Mouse (Mus musculus): ENCODE measurements around the gene Zbtb9.

Gene Zbtb9

DNA sequence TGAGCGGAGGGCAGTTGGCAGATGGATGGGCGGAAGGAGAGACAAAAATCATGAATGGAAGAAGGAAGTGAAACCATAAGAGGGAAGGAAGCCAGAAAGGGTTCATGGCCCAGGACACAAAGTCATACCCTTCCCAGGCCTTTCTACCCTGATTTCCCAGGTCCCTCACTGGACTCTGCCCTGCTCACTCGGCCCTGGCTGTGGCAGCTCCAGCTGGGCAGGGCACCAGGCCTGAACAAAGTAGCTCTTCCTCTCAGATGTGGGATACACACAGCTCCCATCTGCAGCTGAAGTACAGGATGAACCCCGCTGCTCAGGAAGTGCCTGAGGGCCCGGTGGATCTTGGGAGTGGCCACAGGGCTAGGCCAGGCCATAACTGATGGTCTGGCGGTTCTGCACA is 69.9 kb downstream of the Zbtb9 start:
- no peak for DNase-seq

DNA sequence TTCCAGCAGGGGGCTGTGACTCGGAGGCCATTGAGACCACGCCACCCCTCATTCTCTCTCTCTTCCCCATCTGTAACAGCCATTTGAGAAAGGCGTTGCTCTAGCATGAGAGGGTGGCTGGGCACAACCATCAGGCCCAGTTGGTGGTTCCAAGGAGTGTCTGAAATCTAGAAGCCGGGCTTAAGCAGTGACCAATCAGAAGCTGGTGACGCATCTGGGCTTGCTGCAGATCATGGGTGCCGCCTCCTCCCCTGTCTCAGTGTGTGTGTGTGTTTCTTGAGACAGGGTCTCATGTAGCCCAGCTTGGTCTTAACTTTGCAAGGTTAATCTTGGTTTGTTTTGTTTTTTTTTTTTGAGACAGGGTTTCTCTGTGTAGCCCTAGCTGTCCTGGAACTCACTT is 72.2 kb downstream of the Zbtb9 start:
- DNase-seq, result no peak

DNA sequence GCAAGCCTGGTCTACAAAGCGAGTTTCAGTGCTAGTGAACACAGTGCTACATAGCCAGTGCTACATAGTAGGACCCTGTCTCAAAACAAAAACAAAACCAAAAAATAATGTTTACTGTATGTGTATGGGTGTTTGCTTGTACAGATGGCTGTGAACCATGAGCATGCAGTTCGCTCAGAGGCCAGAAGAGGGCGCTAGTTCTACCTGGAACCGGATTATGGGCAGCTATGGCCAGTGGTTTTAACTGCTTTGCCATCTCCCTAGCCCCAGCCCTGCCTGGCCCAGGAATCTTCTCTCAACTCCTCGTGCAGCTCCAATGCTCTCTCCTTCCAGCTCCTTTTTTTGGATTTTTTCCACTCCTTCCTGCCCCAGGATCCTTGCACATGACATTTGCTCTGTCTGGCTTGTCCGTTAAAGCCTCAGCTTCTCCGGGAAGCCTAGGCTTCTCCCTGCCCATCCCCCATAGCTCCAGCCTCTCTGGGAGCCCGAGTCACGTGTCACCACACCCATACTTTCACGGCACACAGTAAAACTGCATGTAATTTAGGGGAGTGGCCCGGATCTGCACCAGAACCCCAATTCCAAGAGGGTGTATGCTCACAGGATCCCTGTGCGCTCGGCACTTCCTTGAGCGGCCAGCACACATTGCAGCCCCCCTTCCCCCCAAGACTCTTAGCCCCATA is 74.9 kb downstream of the Zbtb9 start:
- DNase-seq, result no peak

DNA sequence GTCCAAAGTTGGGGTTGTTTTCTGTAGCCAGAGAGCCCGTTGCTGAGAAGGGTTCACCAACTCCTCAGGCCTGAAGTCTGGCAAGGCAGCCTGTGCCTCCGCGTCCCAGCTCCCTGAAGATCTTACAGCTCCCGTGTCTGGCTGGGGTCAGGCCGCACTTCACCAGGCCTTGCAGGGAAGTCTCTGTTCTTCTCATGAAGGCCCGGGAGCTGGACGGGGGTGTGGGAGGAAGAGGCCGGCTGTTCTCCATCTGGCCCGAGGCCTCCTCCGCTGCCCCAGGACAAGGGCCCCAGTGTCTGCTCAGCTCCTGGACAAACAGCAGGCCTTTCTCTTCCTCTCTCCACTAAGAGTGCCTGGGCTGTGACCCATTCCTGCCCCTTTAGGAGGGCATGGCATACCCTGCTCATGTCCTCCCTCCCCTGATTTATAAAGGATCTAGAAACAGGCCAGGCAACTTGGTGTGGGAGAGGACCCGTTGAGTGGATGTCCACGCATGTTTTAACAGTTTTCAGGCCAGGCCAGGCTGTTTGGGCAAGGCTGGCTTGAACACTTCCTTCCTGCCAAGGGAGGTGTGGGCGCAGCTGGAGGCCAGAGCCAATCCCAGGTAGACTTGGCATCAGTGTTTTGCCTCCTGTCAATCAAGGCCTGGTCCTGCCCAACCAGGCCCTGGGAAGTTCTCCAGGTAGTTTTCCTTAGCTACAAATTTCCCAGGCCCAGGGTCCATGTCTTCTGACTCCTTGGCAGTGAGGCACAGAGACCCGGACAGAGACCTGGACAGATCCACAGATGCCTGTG is 75.7 kb downstream of the Zbtb9 start:
- DNase-seq, result peak; percentile 47

DNA sequence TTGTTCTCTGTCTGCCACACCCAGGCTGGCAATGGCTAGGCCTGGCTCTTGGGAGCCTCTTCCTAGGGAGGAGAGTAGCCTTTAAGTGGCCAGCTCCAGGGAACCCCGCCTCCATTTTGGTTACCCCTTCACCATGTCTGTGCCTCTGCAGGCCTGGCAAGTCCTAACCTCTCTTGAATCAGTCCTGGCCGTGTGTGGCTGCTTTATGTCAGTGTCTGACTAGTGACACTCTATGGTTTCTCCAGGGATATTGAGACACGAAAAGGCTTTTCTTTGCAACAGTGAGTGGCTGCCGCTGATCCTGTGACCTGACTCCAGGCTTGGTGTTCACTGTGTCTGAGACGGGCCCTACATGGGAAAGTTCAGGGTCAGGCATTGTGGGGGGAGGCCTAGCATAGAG is 77.9 kb downstream of the Zbtb9 start:
- no peak for DNase-seq

DNA sequence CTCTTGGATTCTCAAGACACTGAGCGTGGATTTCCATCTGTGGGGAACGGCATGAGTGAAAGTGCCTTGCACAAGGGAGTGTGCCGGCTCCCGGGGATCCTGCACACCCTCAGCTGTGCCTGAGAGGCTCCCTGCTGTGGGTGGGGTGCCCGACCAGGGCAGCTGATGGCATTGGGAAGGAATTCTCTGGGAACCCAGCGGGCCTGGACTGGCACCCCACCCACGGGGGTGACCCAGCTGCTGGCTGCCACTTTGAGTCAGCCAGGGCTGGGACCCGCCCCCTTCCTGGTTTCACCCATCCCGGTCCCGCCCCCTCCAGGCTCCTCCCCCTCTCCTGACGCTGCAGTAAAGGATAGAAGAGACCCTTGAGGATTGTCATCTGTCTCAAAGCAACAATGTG is 78.5 kb downstream of the Zbtb9 start:
- DNase-seq, result peak; percentile 86

DNA sequence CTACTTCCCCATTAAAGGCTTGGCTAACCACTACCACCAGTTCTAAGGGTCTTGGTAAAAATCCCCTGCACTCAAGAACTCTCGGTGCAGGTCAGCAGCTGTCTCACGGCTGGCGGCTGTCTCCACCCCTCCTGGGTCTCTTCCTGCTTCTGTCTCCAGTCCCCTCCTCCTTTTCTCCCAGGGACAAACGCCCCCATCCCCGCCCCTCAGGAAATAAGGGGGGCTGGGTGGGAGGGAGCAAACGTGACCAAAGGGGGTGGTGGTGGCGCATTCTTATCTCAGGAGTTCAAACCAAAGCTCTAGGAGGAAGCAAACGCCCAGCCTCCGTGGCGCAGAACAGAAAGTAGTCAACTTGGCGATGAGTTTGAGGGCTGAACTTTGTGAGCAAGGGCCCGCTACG is 83.2 kb downstream of the Zbtb9 start:
- DNase-seq, result peak; percentile 91

DNA sequence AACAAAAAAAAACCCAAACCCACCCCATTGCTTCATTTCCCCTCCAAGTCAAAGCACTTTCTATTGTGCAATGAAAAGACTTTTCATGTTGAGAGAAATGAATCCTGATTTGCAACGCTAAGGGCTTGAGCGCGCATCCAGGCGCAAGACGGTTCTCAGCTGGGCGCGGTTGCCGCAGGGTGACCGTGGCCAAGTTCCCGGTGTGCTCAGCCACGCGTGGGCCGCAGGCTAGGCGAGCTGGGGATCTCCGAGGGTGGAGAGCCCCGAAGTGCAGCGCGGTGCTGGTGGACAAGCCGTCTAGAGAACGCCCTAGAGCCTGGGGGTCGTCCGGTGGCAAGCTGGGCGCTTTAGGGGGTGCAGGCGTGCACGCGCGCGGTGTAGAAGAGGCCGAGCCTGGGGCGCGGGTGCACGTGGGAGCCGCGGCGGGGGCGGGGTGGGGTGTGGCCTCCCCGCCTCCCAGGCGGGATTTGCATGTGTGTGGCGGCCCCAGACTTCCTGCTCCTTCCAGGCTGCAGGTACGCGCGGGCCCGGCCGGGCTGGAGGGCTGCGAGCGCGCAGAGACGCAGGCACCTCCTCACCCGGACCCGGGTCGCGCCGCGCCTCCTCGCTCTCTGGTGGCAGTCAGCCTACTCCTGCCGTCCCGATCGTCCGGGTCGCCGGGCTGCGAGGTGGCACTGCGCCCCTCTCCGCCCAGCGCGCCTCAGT is 84.0 kb downstream of the Zbtb9 start, which contains the start of gene Itpr3:
Itpr3 (plus strand) TSS at position 493 of the 705 bp plus-strand sequence.
- DNase-seq, result peak; percentile 84

DNA sequence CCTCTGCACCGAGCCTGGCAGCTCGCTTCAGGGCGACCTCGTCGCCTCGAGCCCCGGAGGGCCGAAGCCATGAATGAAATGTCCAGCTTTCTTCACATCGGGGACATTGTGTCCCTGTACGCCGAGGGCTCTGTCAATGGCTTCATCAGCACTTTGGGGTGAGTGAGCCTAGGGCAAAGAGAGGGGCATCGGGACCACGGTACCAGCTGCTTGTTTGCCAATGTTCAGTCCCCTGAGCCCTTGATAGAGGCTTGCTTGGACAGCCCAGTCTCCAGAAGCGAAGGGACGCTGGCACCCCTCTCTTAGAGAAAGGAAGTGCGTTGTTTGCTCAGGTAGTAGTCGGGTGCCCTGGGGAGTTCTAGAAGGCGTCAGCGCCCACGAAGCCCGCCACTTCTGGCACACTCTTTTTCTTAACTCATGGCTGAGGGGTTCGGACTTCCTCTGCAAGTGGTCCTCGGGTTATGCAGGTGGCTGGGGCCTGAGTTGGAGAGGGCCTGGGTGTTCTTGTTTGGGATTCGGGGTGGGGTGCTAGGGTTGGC is 84.6 kb downstream of the Zbtb9 start:
- no peak for DNase-seq

Measured in lung, postnatal 10 days (tissue).